Mouse (Mus musculus) cerebellum, postnatal 36 days (tissue): Measurements from ENCODE around the gene Arhgap42.

Experiments
- DNase-seq, 2 experiments: peaks; one replicate each; pipeline ENCODE4 v3.0.0; 2021 to 2022; ENCODE audit warnings: mixed read lengths in 2 of 2

Arhgap42 gene

GRCm38 (mm10) chr9:9238438-9239391 is at the start of gene Arhgap42:
Arhgap42 (minus strand) TSS chr9:9239101.
- peak; percentile 16 to 25 for DNase-seq

- no peak for DNase-seq
These were observed 49.2 kb upstream of the Arhgap42 start for GRCm38 (mm10) chr9:9288140-9288539.

GRCm38 (mm10) chr9:9269305-9269704 is 30.4 kb upstream of the Arhgap42 start:
- no peak for DNase-seq

- no peak for DNase-seq
These were observed 29.0 kb upstream of the Arhgap42 start for GRCm38 (mm10) chr9:9267606-9268601.

- no peak for DNase-seq
These were observed 24.6 kb upstream of the Arhgap42 start for GRCm38 (mm10) chr9:9263543-9263942.

GRCm38 (mm10) chr9:9262479-9262878 is 23.6 kb upstream of the Arhgap42 start:
- no peak for DNase-seq

- no peak for DNase-seq
These were observed 15.9 kb upstream of the Arhgap42 start for GRCm38 (mm10) chr9:9254764-9255163.

- no peak for DNase-seq
These were observed 9.6 kb upstream of the Arhgap42 start for GRCm38 (mm10) chr9:9248529-9248928.

GRCm38 (mm10) chr9:9245994-9246393 is 7.1 kb upstream of the Arhgap42 start:
- no peak for DNase-seq

GRCm38 (mm10) chr9:9243834-9244233 is 4.9 kb upstream of the Arhgap42 start:
- no peak for DNase-seq

GRCm38 (mm10) chr9:9241202-9241795 is 2.4 kb upstream of the Arhgap42 start:
- no peak for DNase-seq

- no peak for DNase-seq
These were observed 1.4 kb downstream of the Arhgap42 start for GRCm38 (mm10) chr9:9237511-9237910.

- no peak for DNase-seq
These were observed 9.2 kb downstream of the Arhgap42 start for GRCm38 (mm10) chr9:9229662-9230061.

GRCm38 (mm10) chr9:9224837-9225236 is 14.1 kb downstream of the Arhgap42 start:
- no peak for DNase-seq

- DNase-seq = no peak
These were observed 15.5 kb downstream of the Arhgap42 start for GRCm38 (mm10) chr9:9223384-9223783.

- DNase-seq = no peak
These were observed 16.9 kb downstream of the Arhgap42 start for GRCm38 (mm10) chr9:9221950-9222486.

- DNase-seq = no peak
These were observed 17.7 kb downstream of the Arhgap42 start for GRCm38 (mm10) chr9:9221185-9221584.

- no peak for DNase-seq
These were observed 20.6 kb downstream of the Arhgap42 start for GRCm38 (mm10) chr9:9218301-9218700.

GRCm38 (mm10) chr9:9214849-9215248 is 24.1 kb downstream of the Arhgap42 start:
- DNase-seq = no peak

- DNase-seq = no peak
These were observed 24.6 kb downstream of the Arhgap42 start for GRCm38 (mm10) chr9:9214296-9214695.

- DNase-seq = no peak
These were observed 27.4 kb downstream of the Arhgap42 start for GRCm38 (mm10) chr9:9211411-9212087.

- no peak for DNase-seq
These were observed 28.4 kb downstream of the Arhgap42 start for GRCm38 (mm10) chr9:9210464-9210863.
